Mouse (Mus musculus) embryo, embryonic 9.5 days (tissue): ENCODE measurements around the gene Ubtd1.
"Not testable (repeated sequence)": the region's sequence is repeated elsewhere in the genome, so short reads cannot be mapped to it uniquely, and the experiment has no call there.

Source experiments
- DNase-seq: peaks from one replicate; pipeline ENCODE4 v3.0.0-alpha.2; 2017; ENCODE audit errors: extremely low spot score

Ubtd1 gene

DNA sequence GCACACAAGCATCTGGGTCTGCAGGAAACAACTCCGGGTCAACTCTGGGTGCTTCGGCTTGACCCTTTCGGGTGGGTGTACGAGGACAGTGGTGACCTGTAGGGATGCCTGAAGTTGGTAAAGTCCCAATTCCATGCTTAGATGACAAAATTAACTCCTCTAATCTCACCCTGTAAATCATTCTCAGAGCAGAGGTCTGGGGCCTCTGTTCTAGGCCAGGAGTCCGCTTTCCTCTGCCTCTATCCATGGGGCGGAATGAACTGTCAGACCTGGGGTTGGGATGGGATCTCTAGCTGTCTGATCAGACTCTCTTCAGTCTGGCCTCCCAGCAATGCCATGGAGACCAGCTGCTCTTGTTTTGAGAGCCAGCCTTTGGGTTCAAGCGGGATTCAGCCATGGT, 79.9 kb downstream of the Ubtd1 start:
- no peak for DNase-seq

GRCm38 (mm10) chr19:42068441-42069240, 87.1 kb downstream of the Ubtd1 start:
- no peak for DNase-seq

DNA sequence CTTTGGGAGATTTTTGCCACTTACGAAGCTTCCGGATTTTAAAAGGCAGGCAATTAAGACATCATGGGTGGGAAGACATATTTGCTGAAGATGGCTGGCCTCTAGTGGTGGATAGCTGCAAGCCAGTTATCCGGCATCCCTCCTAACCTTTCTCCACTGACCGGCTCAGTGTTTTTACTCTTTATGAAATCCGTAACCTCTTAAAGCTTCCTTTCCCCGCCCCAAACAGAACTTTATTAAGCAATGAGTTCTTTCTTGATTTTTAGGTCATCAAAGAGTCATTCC, 87.6 kb downstream of the Ubtd1 start:
- DNase-seq: no peak

DNA sequence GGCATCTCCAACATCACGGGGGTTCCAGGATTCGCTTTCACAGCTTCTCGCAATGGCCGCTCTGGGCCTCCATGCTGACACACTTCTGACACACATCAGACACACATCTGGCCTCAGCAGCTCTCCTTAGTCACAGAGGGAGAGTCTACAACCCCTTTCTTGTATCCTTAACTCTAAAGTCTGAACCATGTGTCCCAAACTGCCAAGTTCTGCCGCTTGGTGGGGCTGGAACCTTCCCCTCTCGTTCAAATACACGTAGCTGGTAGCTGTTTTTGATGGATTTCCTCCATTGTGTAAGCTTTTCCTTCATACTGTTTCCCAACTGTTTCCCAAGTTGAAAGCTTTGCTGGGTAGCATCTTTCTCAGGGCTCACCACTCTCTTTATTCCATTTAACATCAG, 89.7 kb downstream of the Ubtd1 start:
- no peak for DNase-seq

GRCm38 (mm10) chr19:42071886-42072608, 90.5 kb downstream of the Ubtd1 start:
- no peak for DNase-seq

DNA sequence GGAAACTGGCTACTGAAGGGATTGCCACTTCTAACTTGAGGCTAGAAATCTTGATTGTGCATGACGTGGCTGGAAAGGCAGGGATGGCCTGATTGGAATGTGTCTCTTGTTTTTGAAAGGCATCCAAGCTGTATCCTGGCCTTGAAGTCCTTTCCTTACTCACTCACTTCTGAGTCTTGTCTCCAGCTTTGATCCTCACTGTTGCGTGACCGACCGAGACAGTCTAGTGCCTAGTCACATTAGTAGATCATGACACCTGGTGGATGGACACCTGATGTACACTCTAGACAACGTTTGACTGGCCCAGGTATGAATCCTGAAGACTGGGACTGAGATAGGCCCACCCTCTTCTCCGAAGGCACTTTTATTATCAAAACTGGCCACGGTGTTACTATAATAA, 91.2 kb downstream of the Ubtd1 start:
- DNase-seq: no peak

GRCm38 (mm10) chr19:42075051-42075450, 93.5 kb downstream of the Ubtd1 start:
- no peak for DNase-seq

- DNase-seq: no peak
These were observed 94.4 kb downstream of the Ubtd1 start for GRCm38 (mm10) chr19:42075992-42076391.

DNA sequence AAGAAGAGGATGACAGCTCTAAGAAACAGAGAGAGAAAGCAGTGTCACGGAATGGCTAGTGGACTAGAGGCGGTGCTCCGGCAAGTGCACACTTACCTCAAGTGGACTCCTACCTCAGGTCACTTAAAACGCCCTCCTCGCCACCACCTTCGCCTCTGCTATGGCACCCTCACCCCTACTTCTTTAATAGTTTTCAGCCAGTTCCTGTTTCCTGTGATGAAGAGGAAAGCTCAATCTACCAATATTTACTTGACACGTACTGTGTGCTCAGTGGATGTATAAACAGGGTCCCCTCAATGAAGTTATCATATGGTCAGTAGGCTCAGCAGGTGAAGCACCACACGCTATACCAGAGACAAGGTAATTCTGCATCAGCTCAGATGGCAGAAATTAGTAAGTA, 97.0 kb downstream of the Ubtd1 start:
- no peak for DNase-seq

- DNase-seq: no peak
These were observed 97.4 kb downstream of the Ubtd1 start for GRCm38 (mm10) chr19:42079006-42079405.

DNA sequence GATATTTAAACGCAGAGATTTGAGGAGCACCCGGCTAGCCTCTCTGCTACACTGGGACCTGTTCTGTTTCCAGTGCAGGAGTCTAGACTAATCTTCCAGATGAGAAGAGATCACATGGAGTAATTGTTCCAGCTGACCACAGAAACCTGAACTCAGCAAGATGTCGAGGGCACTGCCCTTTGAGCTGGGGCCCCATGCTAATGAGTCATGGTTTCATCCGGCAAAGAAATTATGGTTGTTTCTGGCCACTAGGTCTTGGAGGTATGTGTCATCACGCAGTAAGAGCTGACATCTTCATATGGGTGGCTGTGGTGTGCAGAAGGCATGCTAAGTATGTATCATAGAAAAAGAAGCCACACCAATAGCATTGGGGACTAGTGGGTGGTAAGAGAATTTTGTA, 98.4 kb downstream of the Ubtd1 start:
- DNase-seq: no peak

DNA sequence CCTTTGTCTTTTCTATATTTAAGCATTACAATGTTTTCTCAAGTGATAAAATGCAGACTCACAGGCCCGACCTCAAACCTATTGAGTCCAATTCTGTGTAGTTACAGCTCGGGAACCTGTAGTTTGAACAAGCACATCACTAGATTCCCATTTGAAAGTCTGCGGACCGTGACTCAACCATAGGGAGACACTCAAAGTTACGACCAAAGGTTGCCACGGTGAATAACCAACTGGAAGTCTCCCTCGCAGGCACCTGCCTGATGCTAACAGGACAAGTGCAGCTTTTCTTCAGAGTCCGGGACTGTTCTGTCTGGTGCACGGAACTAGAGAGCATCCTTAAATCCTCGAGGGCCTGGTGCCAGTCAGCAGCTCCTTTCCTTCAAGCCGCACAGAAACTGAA, 98.9 kb downstream of the Ubtd1 start:
- DNase-seq: no peak

GRCm38 (mm10) chr19:42081613-42082012, 100.0 kb downstream of the Ubtd1 start:
- DNase-seq: not testable (repeated sequence)
